Mouse (Mus musculus) heart, embryonic 11.5 days (tissue): ENCODE results near the gene Slc25a18. TPM values are rescaled to one million over a fixed set of nuclear protein-coding genes. Genes with fewer than 3 reads are reported as not detected.

ENCODE experiments used
- ATAC-seq: fragments of 200-750 bp; cut with Nextera tagmentation; replicated peaks from 2 replicates; pipeline ENCODE4 v1.8.0; 2017; ENCODE audit warnings: moderate library complexity; ENCODE audit not compliant: insufficient number of reproducible peaks, low FRiP score, low TSS enrichment
- H3K27ac ChIP-seq: fragments of 300-500 bp; sonication (generic); 2 replicates; pipeline ENCODE4 v1.5.1; 2014; ENCODE audit warnings: mild to moderate bottlenecking, low read depth, low read length
- H3K27me3 ChIP-seq: fragments of 300-500 bp; sonication (generic); 2 replicates; pipeline ENCODE4 v1.6.1; 2014; ENCODE audit warnings: mild to moderate bottlenecking, low read length, mixed read lengths; ENCODE audit not compliant: control insufficient read depth, insufficient read depth
- H3K36me3 ChIP-seq: fragments of 300-500 bp; sonication (generic); 2 replicates; pipeline ENCODE4 v1.6.1; 2014; ENCODE audit warnings: mild to moderate bottlenecking, low read length, moderate library complexity, mixed read lengths; ENCODE audit not compliant: control insufficient read depth, insufficient read depth
- H3K4me1 ChIP-seq: fragments of 300-500 bp; sonication (generic); 2 replicates; pipeline ENCODE4 v1.6.1; 2014; ENCODE audit warnings: low read length; ENCODE audit not compliant: control insufficient read depth, insufficient read depth
- H3K4me2 ChIP-seq: fragments of 300-500 bp; sonication (generic); 2 replicates; pipeline ENCODE4 v1.6.1; 2014; ENCODE audit warnings: mild to moderate bottlenecking, moderate library complexity
- H3K4me3 ChIP-seq: fragments of 300-500 bp; sonication (generic); 2 replicates; pipeline ENCODE4 v1.5.1; 2014; ENCODE audit warnings: low read depth, low read length
- H3K9ac ChIP-seq: fragments of 300-500 bp; sonication (generic); 2 replicates; pipeline ENCODE4 v1.6.1; 2014; ENCODE audit warnings: mild to moderate bottlenecking, low read depth, low read length, moderate library complexity
- H3K9me3 ChIP-seq: fragments of 300-500 bp; sonication (generic); replicated peaks from 2 replicates; pipeline ENCODE4 v1.6.1; 2016; ENCODE audit warnings: low read length; ENCODE audit not compliant: control insufficient read depth
- WGBS: fragments of 180-500 bp; shearing (Covaris S2); extraction: QIAGEN DNeasy Blood & Tissue Kit; methylation state at CpG from one replicate; pipeline ENCODE4 v1.1.7; 2014; ENCODE audit not compliant: insufficient replicate concordance; 5-methylcytosine and 5-hydroxymethylcytosine counted together
- polyA plus RNA-seq: library from polyadenylated mRNA; unstranded; fragments of >200 nt; fragmentation: Nextera tagmentation; extraction: Ambion mirVana; gene quantifications from 2 replicates; pipeline ENCODE4 v1.2.1, GENCODE M21; 2014

The Slc25a18 gene
- 0.13 TPM in 1 of 2 replicates, not detected in the other for polyA plus RNA-seq

DNA sequence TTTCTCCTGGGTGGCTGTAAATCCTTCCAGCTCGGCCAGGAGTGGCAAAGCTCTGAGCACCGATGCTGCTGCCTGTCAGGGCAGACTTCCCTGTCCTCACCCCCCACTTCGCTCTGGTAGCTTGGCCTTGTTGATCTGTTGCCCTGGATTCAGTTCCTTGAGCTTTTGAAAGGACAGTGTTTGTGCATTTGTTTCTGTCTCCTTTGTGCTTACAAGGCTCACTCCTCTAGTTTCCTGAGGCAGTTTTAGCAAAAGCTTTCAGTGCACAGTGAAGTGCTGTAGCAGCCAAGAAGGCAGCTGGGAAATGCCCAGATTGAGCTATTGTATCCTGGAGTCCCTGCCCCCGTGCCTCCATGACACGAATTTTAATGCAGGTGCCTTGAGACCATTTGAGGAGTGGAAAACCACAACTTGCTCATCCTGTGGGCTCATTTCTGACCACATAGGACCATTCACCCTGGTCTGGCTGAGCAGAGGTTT, at the start of gene Slc25a18:
Slc25a18 (plus strand) TSS at position 430 of the 480 bp plus-strand sequence.
- Histone ChIP-seq H3K4me2 (no peak within 1 kb of the TSS), H3K27ac (no peak within 1 kb of the TSS), H3K4me1 (peaks cover 7% of the 10 kb centered on the region; the same call in 1 of the 2 replicates), H3K27me3 (no peaks in the 10 kb centered on the region), H3K4me3 (no peak within 1 kb of the TSS), H3K36me3 (no peaks in the 10 kb centered on the region), H3K9ac (no peak within 1 kb of the TSS), H3K9me3 (no peaks in the 10 kb centered on the region)
- no peak for ATAC-seq
- whole genome bisulfite sequencing, result 70% methylated on average over 5 of the region's 5 CpGs

DNA sequence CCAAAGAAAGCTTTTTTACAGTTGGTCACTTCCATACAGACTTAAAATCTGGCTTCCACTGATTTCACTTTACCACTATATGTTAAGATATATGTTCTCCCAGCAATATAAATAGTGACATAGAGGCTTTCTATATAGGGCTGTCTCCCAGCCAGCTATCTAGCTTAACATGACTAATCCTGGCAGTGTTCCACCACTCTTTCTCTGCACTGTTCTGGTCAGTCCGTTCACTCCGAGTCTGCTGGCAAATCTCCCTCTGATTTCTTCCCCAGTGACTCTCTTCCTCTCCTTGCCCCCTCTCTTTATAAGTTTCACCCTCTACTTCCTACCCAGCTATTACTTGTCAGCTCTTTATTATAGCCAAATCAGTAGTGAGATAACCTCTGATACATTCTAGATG, 47.4 kb upstream of the Slc25a18 start:
- no peaks in the 10 kb centered on the region for H3K4me1 ChIP-seq
- no peak overlapping the region for H3K9ac ChIP-seq
- no peaks in the 10 kb centered on the region for H3K9me3 ChIP-seq
- no peak overlapping the region for H3K4me2 ChIP-seq
- no peaks in the 10 kb centered on the region for H3K27me3 ChIP-seq
- H3K27ac ChIP-seq, result no peak overlapping the region
- no peak overlapping the region for H3K4me3 ChIP-seq
- no peak for ATAC-seq
- 54% methylated on average over 2 of the region's 2 CpGs for WGBS
- no peaks in the 10 kb centered on the region for H3K36me3 ChIP-seq

DNA sequence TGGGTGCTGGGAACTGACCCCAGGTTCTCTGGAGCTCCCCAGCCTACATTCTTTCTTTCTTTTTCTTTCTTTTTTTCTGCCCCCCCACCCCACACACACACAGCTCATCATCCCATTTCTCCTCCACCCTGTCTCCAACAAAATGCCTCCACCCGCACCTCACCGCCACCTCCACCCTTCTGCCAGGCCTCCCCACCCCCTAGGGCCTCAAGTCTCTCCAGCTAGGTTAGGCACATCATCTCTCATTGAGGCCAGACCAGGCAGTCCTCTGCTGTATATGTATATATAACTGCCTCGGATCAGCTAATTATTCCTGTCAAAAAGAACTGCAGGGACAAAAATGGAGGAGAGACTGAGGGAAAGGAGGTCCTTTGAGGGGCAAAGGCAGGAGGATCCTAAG, 37.4 kb upstream of the Slc25a18 start:
- no peak overlapping the region for H3K27ac ChIP-seq
- H3K9ac ChIP-seq, result no peak overlapping the region
- WGBS, result 90% methylated on average over 3 of the region's 3 CpGs

DNA sequence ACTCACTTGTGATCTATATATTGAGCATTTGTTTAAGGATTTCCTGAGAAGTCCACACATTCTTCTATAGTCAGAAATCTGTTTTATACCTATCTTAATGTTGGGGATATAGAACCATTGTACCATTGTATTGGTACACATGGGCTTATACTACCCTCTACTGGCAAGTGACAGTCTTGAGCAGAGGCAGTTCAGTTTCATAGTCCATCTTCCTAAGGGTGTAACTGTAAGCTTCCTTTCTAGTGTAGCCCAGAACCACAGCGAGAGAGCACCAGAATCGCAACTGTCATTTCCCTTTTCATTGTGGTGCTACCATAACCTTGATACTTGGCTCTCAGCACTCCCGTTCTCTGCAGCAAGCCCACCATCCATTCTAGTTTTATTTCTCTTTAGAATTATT, 36.8 kb upstream of the Slc25a18 start:
- H3K36me3 ChIP-seq, result no peaks in the 10 kb centered on the region
- H3K4me3 ChIP-seq, result no peak overlapping the region
- no peak overlapping the region for H3K27ac ChIP-seq
- no peak overlapping the region for H3K4me2 ChIP-seq
- WGBS, result 68% methylated on average over 3 of the region's 3 CpGs
- no peak overlapping the region for H3K9ac ChIP-seq
- H3K27me3 ChIP-seq, result no peaks in the 10 kb centered on the region
- H3K4me1 ChIP-seq, result no peaks in the 10 kb centered on the region
- no peaks in the 10 kb centered on the region for H3K9me3 ChIP-seq
- no peak for ATAC-seq

More for the DNA sequence above, 37.4 kb upstream of the Slc25a18 start:
- Histone ChIP-seq H3K4me3 (no peak overlapping the region), H3K27me3 (no peaks in the 10 kb centered on the region), H3K4me1 (no peaks in the 10 kb centered on the region), H3K36me3 (no peaks in the 10 kb centered on the region), H3K9me3 (no peaks in the 10 kb centered on the region), H3K4me2 (no peak overlapping the region)
- ATAC-seq, result no peak

DNA sequence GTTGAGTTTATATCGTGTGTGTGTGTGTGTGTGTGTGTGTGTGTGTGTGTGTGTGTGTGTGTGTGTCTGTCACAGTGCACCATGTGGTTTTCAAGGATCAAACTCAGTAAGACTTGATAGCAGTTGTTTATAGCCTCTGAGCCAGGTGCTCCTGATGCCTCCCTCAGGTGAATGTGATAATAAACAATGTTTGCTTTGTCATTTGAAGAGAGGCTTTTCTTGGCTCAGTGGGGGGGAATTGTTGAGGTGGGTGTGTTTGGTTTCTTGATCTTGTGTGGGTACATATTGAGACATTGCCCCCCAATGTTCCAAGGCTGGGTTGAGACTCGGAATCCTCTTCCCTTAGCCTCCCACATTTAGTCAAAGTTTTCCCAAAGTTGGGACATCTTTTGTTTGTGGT, 30.2 kb upstream of the Slc25a18 start:
- Histone ChIP-seq H3K27me3 (no peaks in the 10 kb centered on the region), H3K27ac (no peak overlapping the region), H3K36me3 (no peaks in the 10 kb centered on the region), H3K4me3 (no peak overlapping the region), H3K4me1 (no peaks in the 10 kb centered on the region), H3K4me2 (no peak overlapping the region), H3K9ac (no peak overlapping the region), H3K9me3 (no peaks in the 10 kb centered on the region)
- 80% methylated on average over 2 of the region's 2 CpGs for WGBS
- ATAC-seq, result no peak

DNA sequence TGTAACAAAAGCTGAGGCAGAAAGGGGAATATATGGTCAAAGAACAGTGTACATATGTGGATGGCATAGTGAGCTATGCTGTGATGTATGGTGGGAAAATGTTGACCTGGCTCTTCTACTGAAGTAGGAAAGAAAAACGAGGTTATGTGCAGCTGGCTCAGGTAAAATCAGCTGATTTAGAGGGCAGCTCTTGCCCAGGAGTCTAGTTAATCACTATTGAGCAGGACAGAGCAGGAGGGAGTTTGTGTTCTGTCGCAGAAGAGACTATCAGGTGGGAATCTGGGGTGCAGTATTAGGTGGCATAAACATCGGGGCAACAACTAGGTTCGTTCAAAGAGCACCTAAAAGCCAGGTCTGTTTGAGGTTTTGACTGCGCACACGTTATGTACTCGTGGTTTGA, 29.1 kb upstream of the Slc25a18 start:
- H3K4me2 ChIP-seq, result no peak overlapping the region
- H3K27ac ChIP-seq, result no peak overlapping the region
- ATAC-seq, result no peak
- WGBS, result 90% methylated on average over 7 of the region's 7 CpGs
- no peaks in the 10 kb centered on the region for H3K9me3 ChIP-seq
- no peaks in the 10 kb centered on the region for H3K4me1 ChIP-seq
- no peaks in the 10 kb centered on the region for H3K27me3 ChIP-seq
- no peaks in the 10 kb centered on the region for H3K36me3 ChIP-seq
- H3K9ac ChIP-seq, result no peak overlapping the region
- H3K4me3 ChIP-seq, result no peak overlapping the region

DNA sequence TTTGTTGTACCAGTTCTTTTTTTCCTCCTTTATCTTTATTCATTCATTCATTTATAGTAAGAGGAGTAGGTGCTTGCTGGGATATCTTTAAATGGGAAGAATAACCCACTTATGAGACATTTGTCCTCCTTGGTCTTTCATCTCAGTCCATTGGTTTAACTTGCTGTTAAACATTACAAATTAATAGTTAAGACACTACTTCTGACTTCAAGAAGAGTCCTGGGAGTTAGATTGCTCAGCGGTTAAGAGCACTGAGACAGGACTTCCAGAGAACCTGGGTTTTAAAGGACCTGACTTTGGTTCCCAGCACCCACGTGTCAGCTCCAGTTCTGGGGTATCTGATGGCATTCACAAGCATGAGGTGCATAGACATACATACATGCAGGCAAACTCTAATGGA, 27.0 kb upstream of the Slc25a18 start:
- Histone ChIP-seq H3K4me1 (no peaks in the 10 kb centered on the region), H3K27me3 (no peaks in the 10 kb centered on the region), H3K27ac (no peak overlapping the region), H3K4me2 (no peak overlapping the region), H3K4me3 (no peak overlapping the region), H3K36me3 (no peaks in the 10 kb centered on the region), H3K9me3 (no peaks in the 10 kb centered on the region), H3K9ac (no peak overlapping the region)
- ATAC-seq, result no peak
- 91% methylated on average over 2 of the region's 2 CpGs for WGBS

DNA sequence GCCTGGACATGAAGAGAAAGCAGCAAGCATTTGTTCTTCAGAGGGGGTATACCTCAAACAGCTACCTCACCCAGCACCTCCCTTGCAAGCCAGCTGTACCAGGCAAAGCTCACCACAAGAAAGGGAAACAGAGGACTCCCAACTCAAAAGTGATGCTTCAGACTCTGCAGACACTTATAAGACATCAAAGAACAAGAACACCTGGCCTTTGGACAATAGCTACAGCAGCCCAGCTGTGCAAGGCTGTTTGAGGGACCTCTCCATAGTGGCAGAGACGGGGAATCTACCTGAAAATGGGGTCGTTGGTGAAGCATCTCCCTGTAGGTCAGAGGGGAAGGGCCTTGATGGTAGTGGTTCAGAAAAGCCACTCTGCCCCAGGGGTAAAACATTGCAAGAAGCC, 12.2 kb upstream of the Slc25a18 start:
- Histone ChIP-seq H3K4me2 (no peak overlapping the region), H3K27ac (no peak overlapping the region), H3K9me3 (no peaks in the 10 kb centered on the region), H3K4me3 (no peak overlapping the region), H3K4me1 (no peaks in the 10 kb centered on the region), H3K9ac (no peak overlapping the region), H3K36me3 (peaks cover 2% of the 10 kb centered on the region; the same call in 1 of the 2 replicates), H3K27me3 (no peaks in the 10 kb centered on the region)
- WGBS, result 73% methylated on average over 2 of the region's 2 CpGs
- ATAC-seq, result no peak

DNA sequence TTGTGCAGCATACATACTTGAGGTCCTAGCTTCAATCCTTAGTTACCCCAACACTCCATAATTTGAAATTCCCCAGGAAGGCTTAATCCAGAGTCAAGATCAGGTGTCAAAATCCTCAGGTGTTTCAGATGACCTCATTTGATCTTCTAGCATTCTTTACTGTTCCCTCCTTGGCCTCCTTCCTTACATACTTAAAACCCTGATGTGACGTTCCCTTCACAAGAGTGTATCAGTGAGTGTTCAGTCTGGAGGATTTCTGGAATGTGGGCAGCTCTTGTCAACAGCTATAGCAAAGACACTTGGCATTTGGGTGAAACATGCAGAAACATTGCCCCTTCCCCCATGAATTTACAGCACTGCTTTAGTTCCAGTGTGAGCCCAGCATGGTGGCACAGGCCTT, 3.4 kb upstream of the Slc25a18 start:
- ATAC-seq, result no peak
- Histone ChIP-seq H3K27ac (no peak overlapping the region), H3K4me1 (no peaks in the 10 kb centered on the region), H3K27me3 (no peaks in the 10 kb centered on the region), H3K9me3 (no peaks in the 10 kb centered on the region), H3K4me3 (no peak overlapping the region), H3K4me2 (no peak overlapping the region), H3K36me3 (no peaks in the 10 kb centered on the region), H3K9ac (no peak overlapping the region)
- WGBS, result 79% methylated on average over 1 of the region's 1 CpGs
